Mouse (Mus musculus): ENCODE results near the gene Trp53bp2. TPM values are rescaled to one million over a fixed set of nuclear protein-coding genes. Genes with fewer than 3 reads are reported as not detected.

Trp53bp2 gene
- polyA plus RNA-seq, 1 experiment = 9.8 TPM

- WGBS = 17% methylated on average over 6 of the region's 6 CpGs
- no peak for DNase-seq (ENCODE audit: low read depth, low spot score)
These were observed 87.7 kb downstream of the Trp53bp2 start for GRCm38 (mm10) chr1:182496685-182497084.

DNA sequence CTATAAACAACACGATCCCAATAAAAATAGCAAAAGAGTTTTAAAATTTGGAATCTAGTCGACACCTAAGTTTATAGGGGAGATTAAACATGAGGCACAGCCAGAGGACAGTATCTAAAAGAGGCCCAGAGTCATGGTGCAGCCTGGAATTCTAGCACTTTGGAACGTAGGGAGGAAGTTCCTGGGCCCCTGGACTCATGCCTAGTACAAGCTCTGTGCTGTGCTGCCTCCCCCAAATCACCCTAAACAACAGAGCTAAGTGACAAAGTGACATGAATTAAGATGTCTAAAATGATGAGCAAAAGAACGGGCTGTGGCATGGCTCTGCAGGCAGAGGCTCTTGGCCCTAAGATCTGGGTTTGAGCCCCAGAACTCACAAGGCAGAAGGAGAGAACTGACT is 88.8 kb downstream of the Trp53bp2 start:
- no peak for DNase-seq (ENCODE audit: low read depth, low spot score)

GRCm38 (mm10) chr1:182499443-182500089 is 90.6 kb downstream of the Trp53bp2 start:
- no peak for DNase-seq (ENCODE audit: low read depth, low spot score)
- WGBS = 16% methylated on average over 9 of the region's 9 CpGs

More for the DNA sequence above, 88.8 kb downstream of the Trp53bp2 start:
- 27% methylated on average over 4 of the region's 4 CpGs for WGBS

GRCm38 (mm10) chr1:182500224-182500623 is 91.3 kb downstream of the Trp53bp2 start:
- DNase-seq (ENCODE audit: low read depth, low spot score) = no peak
- WGBS = 33% methylated on average over 4 of the region's 4 CpGs

GRCm38 (mm10) chr1:182500843-182501242 is 91.9 kb downstream of the Trp53bp2 start:
- WGBS = 85% methylated on average over 4 of the region's 4 CpGs
- no peak for DNase-seq (ENCODE audit: low read depth, low spot score)

DNA sequence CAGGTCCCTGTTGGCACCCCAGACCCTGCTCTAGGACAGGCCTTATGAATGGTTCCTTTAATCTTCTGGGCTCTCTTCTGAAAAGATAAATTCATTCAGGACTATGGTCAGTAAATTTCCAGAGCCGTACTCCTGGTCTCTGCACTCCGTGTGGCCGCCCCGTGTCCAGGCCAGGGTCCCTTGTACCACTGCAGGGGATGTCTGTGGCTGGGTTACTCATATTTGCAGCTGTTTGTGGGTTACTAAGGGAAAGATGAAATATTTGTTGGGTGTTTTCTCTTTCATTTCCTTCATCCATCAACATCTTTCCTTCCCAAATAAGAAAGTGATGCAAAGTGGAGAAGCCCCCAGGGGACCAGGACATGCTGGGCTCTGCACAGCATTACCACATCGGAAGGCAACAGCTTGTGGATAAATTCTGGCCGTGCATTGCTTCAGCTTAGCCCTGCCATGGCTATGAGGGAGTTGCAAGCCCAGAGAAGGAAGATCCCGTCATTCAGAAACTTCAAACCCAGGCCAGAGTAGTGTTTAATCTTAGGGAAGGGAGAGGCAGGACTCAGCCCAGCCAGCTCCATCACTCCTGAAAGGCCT is 92.9 kb downstream of the Trp53bp2 start:
- no peak for DNase-seq (ENCODE audit: low read depth, low spot score)
- 77% methylated on average over 7 of the region's 7 CpGs for WGBS

GRCm38 (mm10) chr1:182502491-182503050 is 93.6 kb downstream of the Trp53bp2 start:
- DNase-seq (ENCODE audit: low read depth, low spot score) = no peak
- 93% methylated on average over 7 of the region's 7 CpGs for WGBS

- WGBS = 77% methylated on average over 13 of the region's 13 CpGs
- DNase-seq (ENCODE audit: low read depth, low spot score) = no peak
These were observed 94.4 kb downstream of the Trp53bp2 start for GRCm38 (mm10) chr1:182503206-182503900.

DNA sequence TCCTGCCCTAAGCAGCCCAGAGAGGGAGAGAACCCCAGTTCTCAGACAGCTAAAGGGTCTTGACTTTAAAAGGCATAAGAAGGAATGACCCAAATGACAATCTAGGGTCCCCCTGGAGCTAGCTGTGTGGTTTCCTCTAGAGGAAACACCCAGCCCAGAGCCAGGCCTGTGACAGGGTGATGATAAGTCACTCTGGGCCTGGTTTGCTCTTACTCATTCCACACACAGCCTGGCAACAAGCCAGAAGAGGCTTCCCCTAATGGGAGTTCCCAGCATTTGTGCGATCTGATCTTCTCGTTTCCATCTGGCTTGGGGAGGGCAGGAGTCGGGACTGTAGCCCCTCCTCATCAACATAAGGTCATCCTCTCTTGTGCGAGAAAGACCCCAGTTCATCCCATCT is 95.3 kb downstream of the Trp53bp2 start:
- no peak for DNase-seq (ENCODE audit: low read depth, low spot score)
- WGBS = 43% methylated on average over 4 of the region's 4 CpGs

GRCm38 (mm10) chr1:182505291-182505690 is 96.3 kb downstream of the Trp53bp2 start:
- WGBS = 80% methylated on average over 3 of the region's 3 CpGs

DNA sequence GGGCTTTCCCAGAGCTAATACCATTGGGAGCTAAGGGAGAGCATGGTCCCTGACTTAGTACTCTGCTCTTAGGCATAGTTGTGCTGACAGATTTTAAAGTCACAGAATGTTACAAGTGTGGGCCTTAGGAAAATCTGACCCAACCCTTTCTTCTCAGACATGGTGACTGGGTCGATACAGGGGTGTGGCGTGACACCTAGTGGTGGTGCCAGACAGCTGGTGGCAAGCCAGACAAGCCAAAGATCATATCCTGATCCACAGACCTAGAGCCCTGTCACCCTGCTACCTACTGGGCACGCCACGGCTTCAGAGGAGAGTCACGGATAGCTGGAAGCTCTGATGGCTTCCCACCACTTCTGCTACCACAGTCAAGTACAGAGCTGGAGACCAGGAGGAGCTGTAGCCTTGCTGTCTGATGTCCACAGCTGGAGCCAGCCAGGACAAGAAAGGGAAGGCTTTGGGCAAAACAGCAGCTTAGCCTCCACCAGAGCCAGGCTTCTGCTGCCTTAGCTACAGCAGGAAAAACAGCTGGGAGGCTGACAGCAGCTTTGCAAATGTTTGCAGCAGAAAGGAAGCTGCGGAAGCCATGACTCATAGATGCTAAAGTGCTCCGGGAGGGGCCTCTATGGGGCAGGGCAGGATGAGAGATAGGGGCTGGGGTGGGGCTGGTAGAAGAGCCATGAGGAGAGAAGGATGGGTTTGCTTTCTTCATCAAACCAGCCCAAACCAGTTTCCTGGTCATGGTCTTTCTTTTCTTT is 97.4 kb downstream of the Trp53bp2 start:
- no peak for DNase-seq (ENCODE audit: low read depth, low spot score)
- WGBS = 6% methylated on average over 7 of the region's 7 CpGs

More at GRCm38 (mm10) chr1:182505291-182505690, 96.3 kb downstream of the Trp53bp2 start:
- no peak for DNase-seq (ENCODE audit: low read depth, low spot score)

- 23% methylated on average over 10 of the region's 10 CpGs for WGBS
- DNase-seq (ENCODE audit: low read depth, low spot score) = no peak
These were observed 100.3 kb downstream of the Trp53bp2 start for GRCm38 (mm10) chr1:182509110-182509797.

DNA sequence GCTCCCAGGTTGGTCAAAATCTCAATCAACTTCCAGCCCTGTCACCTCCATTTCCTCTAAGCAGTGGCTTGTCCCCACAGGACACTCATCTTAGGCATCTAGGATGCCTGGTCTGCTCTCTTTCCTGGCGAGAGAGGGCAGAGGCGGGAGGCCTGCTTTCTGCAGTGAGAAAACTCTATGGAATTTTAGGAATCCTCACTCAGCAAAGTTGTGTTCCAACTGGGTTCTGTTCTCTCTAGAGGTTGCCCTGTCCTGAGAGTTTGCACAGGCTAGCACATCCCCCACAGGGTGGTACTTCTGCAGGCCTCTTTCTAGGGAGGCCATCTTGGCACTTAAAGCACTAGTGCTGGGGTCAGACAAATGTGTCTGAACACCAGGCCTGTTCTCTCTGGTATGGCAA is 102.1 kb downstream of the Trp53bp2 start:
- 83% methylated on average over 2 of the region's 2 CpGs for WGBS

DNA sequence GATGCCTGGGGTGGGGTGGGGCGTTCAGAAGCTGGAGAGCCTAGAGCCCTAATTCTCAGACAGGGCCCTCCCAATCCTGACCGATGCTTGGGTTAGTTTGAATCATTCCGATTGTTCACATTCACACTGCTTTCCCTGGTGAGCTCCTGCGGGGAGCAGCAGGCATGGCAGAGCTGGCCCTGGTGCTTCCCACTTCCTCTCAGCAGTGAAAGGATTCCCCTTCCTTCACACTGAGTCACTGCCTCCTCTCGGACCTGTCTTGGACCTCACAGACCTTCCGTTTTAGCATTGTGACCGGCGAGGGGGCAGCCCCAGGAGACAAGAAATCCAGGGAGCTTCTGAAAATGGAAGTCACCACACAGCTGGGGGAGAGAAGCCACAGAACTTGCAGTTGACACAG is 102.8 kb downstream of the Trp53bp2 start:
- DNase-seq (ENCODE audit: low read depth, low spot score) = no peak
- 70% methylated on average over 8 of the region's 8 CpGs for WGBS

More for the DNA sequence above, 102.1 kb downstream of the Trp53bp2 start:
- DNase-seq (ENCODE audit: low read depth, low spot score) = no peak

Other genes starting within 250 kb of the Trp53bp2 start
- not detected in 2 replicates for gene Vmn1r1, start 244.7 kb upstream of the Trp53bp2 start, polyA plus RNA-seq (2012; rRNA removed)
- 22.7 and 25.3 TPM in 2 replicates for gene Degs1, start 126.4 kb upstream of the Trp53bp2 start, polyA plus RNA-seq (2012; rRNA removed)
- gene Fbxo28, start 67.5 kb upstream of the Trp53bp2 start, polyA plus RNA-seq (2012; rRNA removed) = 8.1 and 11.5 TPM in 2 replicates
- 9.8 and 11.5 TPM in 2 replicates for gene Capn2, start 108.4 kb downstream of the Trp53bp2 start, polyA plus RNA-seq (2012; rRNA removed)
- gene Capn8, start 155.8 kb downstream of the Trp53bp2 start, polyA plus RNA-seq (2012; rRNA removed) = 3.9 and 5.3 TPM in 2 replicates